Mouse (Mus musculus): ENCODE data around the gene Itpk1. TPM values are rescaled to one million over a fixed set of nuclear protein-coding genes. Genes with fewer than 3 reads are reported as not detected.
A peak's percentile ranks its signal among the peaks of the same experiment; 100 is the strongest.

Gene Itpk1
- total RNA-seq (2021) (10 to 100 TPM; 54.9 to 99.2 TPM), polyA plus RNA-seq (2012; rRNA removed) (50.8 and 70.9 TPM in 2 replicates)
- long read RNA-seq, transcript Itpk1-201 (10 exons, 2,918 nt) = major isoform, 70 of 88 reads
- long read RNA-seq, partial matches to known transcripts = 2 of 88 reads
- long read RNA-seq, other reads (novel, unspliced or antisense) = 16 of 88 reads

DNA sequence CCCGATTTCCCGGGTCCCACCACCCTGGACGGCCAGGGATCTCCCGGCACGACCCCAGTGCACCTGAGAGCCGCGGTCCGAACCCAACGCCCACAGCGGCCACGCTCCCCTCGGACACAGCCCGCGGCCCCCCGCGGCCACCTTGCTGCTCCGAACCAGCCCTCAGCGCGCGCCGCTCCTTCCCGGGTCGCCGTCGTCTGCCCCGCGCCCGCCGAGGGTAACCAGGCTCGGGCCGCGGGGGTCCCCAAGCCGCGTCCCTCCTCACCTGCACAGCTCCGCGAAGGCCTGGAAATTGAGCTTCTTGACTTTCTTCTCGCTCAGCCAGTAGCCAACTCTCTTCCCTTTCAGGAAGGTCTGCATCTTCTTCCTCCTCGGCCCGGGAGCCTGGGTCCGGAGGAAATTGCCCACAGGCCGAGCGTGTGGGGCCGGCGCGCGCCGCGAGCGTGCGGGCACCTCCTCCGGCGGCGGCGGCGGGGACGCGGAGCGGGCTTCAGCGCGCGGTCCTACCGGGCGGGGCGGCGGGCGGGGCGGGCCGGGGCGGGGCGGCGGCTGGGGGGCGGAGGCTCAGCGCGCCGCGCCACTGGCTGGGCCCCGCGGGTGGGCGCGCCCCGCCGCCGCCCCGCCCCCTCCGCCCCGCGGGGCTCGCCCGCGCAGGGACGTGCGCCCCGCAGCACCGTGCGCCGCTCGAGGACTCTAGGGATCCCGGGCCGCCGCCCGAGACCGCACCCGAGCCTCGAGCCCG, at the start of gene Itpk1:
Itpk1 (minus strand) TSS at position 474 of the 742 bp plus-strand sequence.
- peak; percentile 82 for DNase-seq

DNA sequence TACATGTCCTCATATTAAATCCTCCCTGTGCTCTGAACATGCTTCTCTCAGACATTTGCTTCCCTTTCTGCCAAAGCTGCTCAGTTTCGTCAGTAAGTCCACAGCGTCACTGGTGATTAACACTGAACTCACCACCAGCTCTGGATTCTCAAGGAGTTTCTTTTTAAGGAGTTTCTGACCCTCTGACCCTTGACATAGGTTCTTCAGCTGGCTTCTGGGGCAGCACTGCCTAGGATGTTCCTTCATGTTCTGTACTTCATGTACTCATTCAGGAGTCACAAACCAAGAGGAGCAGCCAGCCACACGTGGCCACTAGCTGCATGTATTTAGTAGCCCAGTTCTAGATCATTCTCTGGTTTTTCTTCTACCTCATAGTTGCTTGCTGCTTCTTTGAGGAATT, 43.5 kb upstream of the Itpk1 start:
- DNase-seq = no peak

DNA sequence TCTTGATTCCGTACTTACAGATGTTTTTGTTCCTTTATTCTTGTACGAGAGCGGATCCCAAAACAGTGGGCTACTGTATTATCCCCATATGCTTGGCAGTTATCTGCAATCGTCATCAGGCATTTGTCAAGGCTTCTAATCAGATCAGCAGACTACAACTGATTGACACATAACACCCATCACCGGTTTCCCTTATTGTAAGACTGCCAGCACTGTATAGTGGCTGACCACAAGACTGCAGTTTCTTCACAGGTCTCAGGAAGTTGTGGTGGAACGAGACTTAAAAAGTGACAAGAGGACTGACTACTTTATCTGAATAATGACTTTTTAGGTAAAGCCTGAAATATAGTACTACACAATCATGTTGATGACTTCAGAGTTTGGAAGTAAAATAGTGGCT, 40.1 kb upstream of the Itpk1 start:
- no peak for DNase-seq

GRCm38 (mm10) chr12:102743589-102744574, 39.2 kb upstream of the Itpk1 start, which contains the start of the genes Moap1 and Tmem251:
TSS of gene Moap1 (minus strand) at chr12:102743661.
TSS of gene Tmem251 (plus strand) at chr12:102743762.
- DNase-seq = peak; percentile 96

GRCm38 (mm10) chr12:102743036-102743588, 38.4 kb upstream of the Itpk1 start:
- DNase-seq = peak; percentile 22

- no peak for DNase-seq
These were observed 37.3 kb upstream of the Itpk1 start for GRCm38 (mm10) chr12:102742056-102742455.

GRCm38 (mm10) chr12:102740285-102740684, 35.6 kb upstream of the Itpk1 start:
- DNase-seq = no peak

GRCm38 (mm10) chr12:102739096-102739495, 34.4 kb upstream of the Itpk1 start:
- no peak for DNase-seq

DNA sequence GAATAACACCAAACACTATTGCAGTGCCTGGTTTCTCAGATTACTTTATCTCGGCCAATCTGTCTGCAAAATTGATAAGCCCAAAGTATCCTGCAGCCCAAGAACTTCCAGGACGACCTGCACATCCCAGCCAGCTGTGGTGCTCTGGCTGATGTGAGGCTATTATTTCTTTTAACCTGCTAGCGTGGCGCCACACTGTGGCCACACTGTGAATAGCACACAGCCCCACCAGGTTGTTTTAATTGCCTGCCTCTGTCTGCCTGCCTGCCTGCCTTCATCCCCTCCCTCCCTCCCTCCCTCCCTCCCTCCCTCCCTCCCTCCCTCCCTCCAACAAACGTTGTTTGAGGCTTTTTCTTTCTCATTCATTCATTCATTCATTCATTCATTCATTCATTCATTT, 28.7 kb upstream of the Itpk1 start:
- peak; percentile 64 for DNase-seq

- DNase-seq = peak; percentile 73
These were observed 26.3 kb upstream of the Itpk1 start for GRCm38 (mm10) chr12:102730798-102731619.

DNA sequence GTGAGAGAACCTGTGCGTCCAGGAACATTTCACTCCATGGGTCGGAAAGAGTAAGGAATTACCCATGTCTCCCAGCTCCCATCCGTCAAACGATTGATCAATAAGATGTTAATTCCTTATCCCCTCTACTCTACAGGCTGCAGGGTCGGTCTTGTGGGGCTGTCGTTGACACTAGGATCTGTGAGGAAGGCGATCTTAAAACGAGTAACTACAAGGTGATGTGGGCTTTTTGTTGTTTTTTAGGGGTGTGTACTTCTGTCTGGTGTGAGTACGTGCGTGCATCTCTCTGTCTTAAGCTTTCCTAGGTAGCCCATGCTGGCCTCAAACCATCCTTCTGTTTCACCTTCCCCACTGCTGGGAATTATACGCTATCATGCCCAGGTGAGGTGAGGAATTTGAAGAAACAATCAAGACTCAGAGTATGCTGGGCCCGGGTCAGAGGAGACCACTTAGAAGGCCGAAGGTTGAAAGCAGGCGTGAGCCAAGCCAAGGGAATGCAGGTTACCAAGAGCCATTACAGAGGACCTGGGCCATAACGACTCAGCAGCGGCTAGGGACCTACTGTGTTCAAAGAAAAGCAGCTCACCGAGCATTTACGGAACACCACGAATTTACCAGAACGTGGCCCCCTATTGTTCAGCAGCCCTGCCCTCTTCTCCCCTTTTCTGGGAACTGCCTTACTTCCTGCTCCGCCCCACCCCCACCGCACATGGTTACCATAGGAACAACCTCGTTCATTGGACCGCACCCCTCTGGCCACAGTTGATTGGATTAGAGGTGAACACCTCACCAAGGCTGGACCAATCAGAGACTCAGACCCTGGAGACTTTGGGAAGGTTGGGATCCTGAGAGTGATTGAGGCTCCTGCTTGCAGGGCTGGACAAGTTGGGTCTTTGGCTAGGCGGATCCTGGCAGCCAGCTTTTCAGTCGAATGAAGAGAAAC, 25.4 kb upstream of the Itpk1 start:
- peak; percentile 46 for DNase-seq

GRCm38 (mm10) chr12:102725761-102726175, 21.0 kb upstream of the Itpk1 start:
- DNase-seq = peak; percentile 85

DNA sequence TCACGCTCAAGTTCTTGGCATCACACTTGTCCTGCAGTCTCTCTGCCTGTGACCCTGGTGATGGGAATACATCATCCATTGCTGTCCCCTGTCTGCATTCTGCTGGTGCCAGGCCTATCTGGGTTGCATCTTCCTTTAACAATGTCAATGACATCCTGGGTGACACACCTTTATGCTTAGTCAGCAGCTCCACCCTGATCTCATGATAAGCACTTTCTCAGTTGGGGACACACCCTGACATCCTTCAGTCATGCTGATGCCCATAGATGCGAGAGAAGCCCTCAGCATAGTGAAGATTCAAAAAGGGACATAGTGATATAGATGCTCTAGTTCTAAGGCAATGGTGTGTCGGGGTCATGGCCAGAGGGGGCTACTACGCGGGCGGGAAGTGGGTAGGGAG, 20.4 kb upstream of the Itpk1 start:
- DNase-seq = no peak

GRCm38 (mm10) chr12:102723861-102724260, 19.1 kb upstream of the Itpk1 start:
- no peak for DNase-seq

DNA sequence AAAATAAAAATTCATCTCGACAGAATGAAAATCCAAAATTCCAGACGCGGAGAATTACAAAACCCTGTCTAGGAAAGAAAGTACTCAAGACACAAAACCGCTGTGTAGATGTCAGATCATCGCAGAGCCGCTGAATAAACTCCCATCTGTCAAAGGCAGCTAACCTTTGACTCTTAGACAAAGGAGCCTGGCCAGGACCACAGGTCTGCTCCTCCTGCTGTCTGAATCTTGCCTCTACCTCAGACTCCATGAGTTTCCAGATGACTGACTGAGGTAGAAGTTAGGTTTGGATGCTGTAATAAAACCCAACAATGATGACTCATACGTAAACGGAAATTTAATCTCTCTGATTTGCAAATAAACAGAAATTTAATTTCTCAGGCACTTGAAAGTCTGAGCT, 18.2 kb upstream of the Itpk1 start:
- DNase-seq = no peak

DNA sequence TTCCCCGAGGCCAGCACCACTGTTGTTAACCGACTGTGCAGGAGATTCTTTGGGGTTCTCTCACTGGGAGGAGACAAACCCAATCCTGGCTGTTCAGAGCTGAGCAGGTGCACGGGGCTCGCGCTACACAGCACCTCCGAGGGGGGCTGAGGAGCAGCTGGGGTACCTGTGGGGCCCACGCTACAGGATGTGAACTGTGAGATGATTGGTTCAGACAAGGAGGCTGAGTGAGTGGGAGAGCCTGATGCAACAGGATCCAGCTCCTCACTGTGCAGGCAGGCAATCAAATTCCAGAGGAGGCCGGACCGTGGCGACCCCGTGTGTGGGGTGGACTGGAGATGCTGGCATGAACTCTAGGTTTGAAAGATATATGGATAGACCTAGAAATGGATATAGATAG, 17.7 kb upstream of the Itpk1 start:
- no peak for DNase-seq

GRCm38 (mm10) chr12:102719552-102720315, 15.0 kb upstream of the Itpk1 start:
- DNase-seq = no peak

DNA sequence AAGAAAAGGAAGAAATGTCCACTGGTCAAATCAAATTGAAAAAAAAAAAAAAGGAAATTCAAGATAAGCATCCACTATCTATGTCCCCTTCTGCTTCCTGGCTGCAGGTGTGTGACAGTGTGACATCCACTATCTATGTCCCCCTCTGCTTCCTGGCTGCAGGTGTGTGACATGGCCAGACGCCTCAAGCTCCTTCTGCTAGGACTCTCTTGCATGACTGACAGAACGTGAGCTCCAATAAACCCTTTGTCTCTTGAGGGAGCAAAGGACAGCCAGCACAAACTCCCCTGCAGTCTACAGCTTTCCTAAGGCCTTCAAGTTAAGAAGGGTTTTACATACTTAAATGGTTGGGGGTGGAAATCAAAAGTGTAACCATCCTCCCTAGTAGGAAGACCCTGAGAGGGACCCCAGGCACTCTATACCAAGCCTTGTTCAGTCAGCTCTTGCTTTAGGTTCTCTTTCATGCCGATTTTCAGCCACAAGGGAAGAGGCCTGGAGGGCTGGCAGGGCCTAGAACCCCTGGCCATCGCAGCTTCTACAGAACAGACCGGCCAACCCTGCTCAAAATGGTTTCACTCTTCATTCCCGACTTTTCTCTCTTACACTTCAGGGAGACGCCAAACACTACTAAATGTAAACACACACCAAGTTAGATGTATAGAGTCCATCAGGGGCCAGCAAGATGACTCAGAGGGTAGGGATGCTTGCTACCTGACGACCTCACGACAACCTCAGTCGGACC, 10.1 kb upstream of the Itpk1 start:
- DNase-seq = no peak

Data from adrenal gland, adult 2 months (tissue).